Mouse (Mus musculus): Measurements from ENCODE around the gene Prkar1a. TPM values are rescaled to one million over a fixed set of nuclear protein-coding genes. Genes with fewer than 3 reads are reported as not detected.

Prkar1a gene
- polyA plus RNA-seq, 1 experiment from 2014 or later: 109 TPM

DNA sequence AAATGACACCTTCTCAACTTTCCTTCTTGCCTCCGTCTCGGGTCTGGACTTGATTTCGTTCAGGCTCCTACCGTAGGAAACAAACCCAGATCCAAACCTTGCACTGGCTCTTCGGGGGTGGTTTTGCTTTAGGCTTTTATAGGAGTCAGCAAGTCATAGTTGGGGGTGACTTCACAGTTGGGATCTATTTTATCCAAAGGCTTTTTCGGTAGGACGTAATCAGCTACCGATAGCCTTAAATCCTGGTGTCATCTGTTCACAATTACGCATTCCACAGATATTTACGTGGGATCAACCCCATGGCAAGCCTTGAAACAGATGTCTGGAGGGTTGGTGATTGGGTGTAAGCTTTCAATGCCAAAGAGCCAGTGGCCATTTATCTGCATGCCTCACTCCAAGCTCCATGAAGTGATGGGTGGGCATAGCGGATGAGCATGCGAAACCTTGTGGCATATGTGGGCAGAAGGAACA lies 66.1 kb downstream of the Prkar1a start:
- H3K4me2 ChIP-seq (ENCODE audit: low read depth, low read length): no peak overlapping the region
- no peak overlapping the region for H3K4me3 ChIP-seq (ENCODE audit: low read depth, low read length)
- no peaks in the 10 kb centered on the region for H3K9me3 ChIP-seq (replicated peaks; ENCODE audit: control insufficient read depth, low read length)
- H3K9ac ChIP-seq (ENCODE audit: low read depth, low read length): no peak overlapping the region
- H3K27me3 ChIP-seq (ENCODE audit: control insufficient read depth, insufficient read depth, low read depth, low read length): peaks cover 3% of the 10 kb centered on the region
- no peak overlapping the region for H3K27ac ChIP-seq (ENCODE audit: low read length)
- H3K36me3 ChIP-seq (ENCODE audit: control insufficient read depth, insufficient read depth): no peaks in the 10 kb centered on the region
- no peak for ATAC-seq (ENCODE audit: low read depth)
- H3K4me1 ChIP-seq (ENCODE audit: control insufficient read depth, low read depth, low read length): no peaks in the 10 kb centered on the region; the same call in 1 of the 2 replicates
- 82% methylated on average over 12 of the region's 12 CpGs for WGBS (ENCODE audit: insufficient replicate concordance)

DNA sequence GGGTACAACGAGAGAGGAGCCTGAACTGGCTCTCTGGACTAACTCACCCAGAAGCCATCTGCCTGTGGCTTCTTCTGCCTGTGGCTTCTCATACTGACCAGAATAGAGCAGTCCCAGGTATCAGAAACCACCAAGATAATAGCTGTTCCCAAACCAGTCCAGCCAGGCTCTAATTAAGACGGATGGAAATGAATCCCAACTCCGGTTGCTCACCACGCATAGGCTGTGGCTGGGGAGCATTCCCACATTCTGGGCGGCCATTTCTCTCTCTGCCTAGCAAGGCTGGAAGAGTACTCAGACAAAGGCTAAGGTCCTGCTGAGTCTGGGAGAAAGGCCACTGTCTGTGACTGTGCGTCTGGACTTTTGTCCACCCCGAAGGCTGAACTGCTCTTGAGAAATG lies 67.8 kb downstream of the Prkar1a start:
- H3K9me3 ChIP-seq (replicated peaks; ENCODE audit: control insufficient read depth, low read length): no peaks in the 10 kb centered on the region
- H3K4me2 ChIP-seq (ENCODE audit: low read depth, low read length): no peak overlapping the region
- H3K27me3 ChIP-seq (ENCODE audit: control insufficient read depth, insufficient read depth, low read depth, low read length): peaks cover 18% of the 10 kb centered on the region
- no peak overlapping the region for H3K27ac ChIP-seq (ENCODE audit: low read length)
- no peaks in the 10 kb centered on the region; the same call in 1 of the 2 replicates for H3K4me1 ChIP-seq (ENCODE audit: control insufficient read depth, low read depth, low read length)
- no peaks in the 10 kb centered on the region for H3K36me3 ChIP-seq (ENCODE audit: control insufficient read depth, insufficient read depth)
- 65% methylated on average over 7 of the region's 7 CpGs for WGBS (ENCODE audit: insufficient replicate concordance)
- no peak overlapping the region for H3K9ac ChIP-seq (ENCODE audit: low read depth, low read length)
- no peak overlapping the region for H3K4me3 ChIP-seq (ENCODE audit: low read depth, low read length)
- ATAC-seq (ENCODE audit: low read depth): no peak

DNA sequence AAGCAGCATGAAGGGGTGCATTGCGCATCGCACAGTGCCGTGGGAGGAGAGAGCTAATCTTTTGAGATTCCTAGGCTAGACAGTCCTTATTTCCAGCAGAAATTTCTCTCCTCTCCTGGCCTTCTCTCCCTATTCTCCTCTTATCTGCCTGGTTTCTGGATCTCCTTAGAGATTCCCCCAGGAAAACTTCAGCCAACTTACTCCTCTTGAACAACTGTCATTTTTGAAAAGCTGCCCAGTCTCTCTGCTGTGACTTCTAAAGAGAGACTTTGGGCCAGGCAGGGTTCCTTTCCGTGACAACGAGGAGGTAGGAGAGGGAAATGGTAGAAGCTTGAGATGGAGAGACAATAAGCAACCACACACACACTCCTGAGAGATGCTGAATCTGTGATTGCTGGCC lies 68.2 kb downstream of the Prkar1a start:
- Histone ChIP-seq H3K9me3 (replicated peaks; ENCODE audit: control insufficient read depth, low read length) (no peaks in the 10 kb centered on the region), H3K4me3 (ENCODE audit: low read depth, low read length) (no peak overlapping the region), H3K36me3 (ENCODE audit: control insufficient read depth, insufficient read depth) (no peaks in the 10 kb centered on the region), H3K4me1 (ENCODE audit: control insufficient read depth, low read depth, low read length) (no peaks in the 10 kb centered on the region; the same call in 1 of the 2 replicates), H3K27ac (ENCODE audit: low read length) (no peak overlapping the region), H3K27me3 (ENCODE audit: control insufficient read depth, insufficient read depth, low read depth, low read length) (peaks cover 22% of the 10 kb centered on the region), H3K4me2 (ENCODE audit: low read depth, low read length) (no peak overlapping the region), H3K9ac (ENCODE audit: low read depth, low read length) (no peak overlapping the region)
- 65% methylated on average over 5 of the region's 5 CpGs for WGBS (ENCODE audit: insufficient replicate concordance)
- no peak for ATAC-seq (ENCODE audit: low read depth)

DNA sequence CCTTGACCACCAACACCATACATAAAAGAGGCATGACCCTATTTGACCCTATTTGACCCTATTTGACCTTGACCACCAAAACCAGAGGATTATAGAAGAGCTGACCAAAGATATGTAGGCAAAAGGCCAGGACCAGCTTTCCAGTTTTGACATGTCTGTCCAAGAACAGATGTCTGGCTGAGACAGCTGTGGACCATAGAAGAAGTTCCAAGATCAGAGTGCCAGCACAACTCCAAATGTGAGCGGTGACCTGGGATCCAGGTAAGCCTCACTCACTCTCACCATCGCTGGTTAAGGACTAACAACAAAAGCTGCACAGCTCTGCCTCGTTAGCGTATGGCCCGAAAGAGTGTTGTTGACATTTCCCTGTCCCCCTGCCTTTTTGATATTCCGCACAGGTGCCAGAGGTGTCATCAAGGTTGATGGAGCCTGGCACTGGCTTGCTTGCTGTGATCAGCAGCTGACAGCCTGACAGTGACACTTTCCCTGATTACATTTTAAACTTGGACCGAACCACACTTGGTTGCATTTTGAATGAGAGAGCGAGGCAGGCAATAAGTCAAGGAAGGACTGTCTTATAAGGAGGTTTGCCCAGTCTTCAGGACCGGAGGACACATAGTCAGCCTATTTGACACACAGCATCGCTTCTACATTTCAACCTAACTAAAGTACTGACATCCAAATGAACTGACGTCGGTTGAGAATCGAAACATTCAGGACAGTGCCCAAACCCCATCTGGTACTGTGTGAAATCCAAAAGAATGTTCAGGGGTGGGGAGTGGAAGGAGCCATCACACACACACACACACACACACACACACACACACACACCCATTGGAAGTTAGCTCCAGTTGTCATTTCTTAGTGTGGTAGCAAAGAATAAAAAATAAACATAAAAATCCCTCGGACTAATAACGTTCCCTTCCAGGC lies 69.0 kb downstream of the Prkar1a start:
- H3K4me3 ChIP-seq (ENCODE audit: low read depth, low read length): no peak overlapping the region
- H3K9me3 ChIP-seq (replicated peaks; ENCODE audit: control insufficient read depth, low read length): no peaks in the 10 kb centered on the region
- ATAC-seq (ENCODE audit: low read depth): no peak
- no peak overlapping the region for H3K4me2 ChIP-seq (ENCODE audit: low read depth, low read length)
- no peak overlapping the region for H3K9ac ChIP-seq (ENCODE audit: low read depth, low read length)
- H3K4me1 ChIP-seq (ENCODE audit: control insufficient read depth, low read depth, low read length): no peaks in the 10 kb centered on the region; the same call in 1 of the 2 replicates
- no peaks in the 10 kb centered on the region for H3K36me3 ChIP-seq (ENCODE audit: control insufficient read depth, insufficient read depth)
- 71% methylated on average over 15 of the region's 15 CpGs for WGBS (ENCODE audit: insufficient replicate concordance)
- no peak overlapping the region for H3K27ac ChIP-seq (ENCODE audit: low read length)
- peaks cover 25% of the 10 kb centered on the region for H3K27me3 ChIP-seq (ENCODE audit: control insufficient read depth, insufficient read depth, low read depth, low read length)

Other genes with a start within 250 kb of the Prkar1a start
- not detected in 2 replicates for gene 9930022D16Rik, start 235.5 kb upstream of the Prkar1a start, polyA plus RNA-seq (2015; fragmentation: Nextera tagmentation; extraction: Ambion mirVana)
- gene Amz2, start 223.5 kb upstream of the Prkar1a start, polyA plus RNA-seq (2015; fragmentation: Nextera tagmentation; extraction: Ambion mirVana): 10.1 and 11.4 TPM in 2 replicates
- gene Arsg, start 176.0 kb upstream of the Prkar1a start, polyA plus RNA-seq (2015; fragmentation: Nextera tagmentation; extraction: Ambion mirVana): 3.2 and 3.8 TPM in 2 replicates
- gene Slc16a6, start 175.8 kb upstream of the Prkar1a start, polyA plus RNA-seq (2015; fragmentation: Nextera tagmentation; extraction: Ambion mirVana): 32.0 and 33.4 TPM in 2 replicates
- 23.6 and 24.0 TPM in 2 replicates for gene Wipi1, start 37.4 kb upstream of the Prkar1a start, polyA plus RNA-seq (2015; fragmentation: Nextera tagmentation; extraction: Ambion mirVana)
- 7.7 and 10.3 TPM in 2 replicates for gene Fam20a, start 72.9 kb downstream of the Prkar1a start, polyA plus RNA-seq (2015; fragmentation: Nextera tagmentation; extraction: Ambion mirVana)
- gene 1700012B07Rik, start 178.6 kb downstream of the Prkar1a start, polyA plus RNA-seq (2015; fragmentation: Nextera tagmentation; extraction: Ambion mirVana): 0.12 TPM in 1 of 2 replicates, not detected in the other

Measured in liver, embryonic 16.5 days (tissue).